In the genomic region with DNA sequence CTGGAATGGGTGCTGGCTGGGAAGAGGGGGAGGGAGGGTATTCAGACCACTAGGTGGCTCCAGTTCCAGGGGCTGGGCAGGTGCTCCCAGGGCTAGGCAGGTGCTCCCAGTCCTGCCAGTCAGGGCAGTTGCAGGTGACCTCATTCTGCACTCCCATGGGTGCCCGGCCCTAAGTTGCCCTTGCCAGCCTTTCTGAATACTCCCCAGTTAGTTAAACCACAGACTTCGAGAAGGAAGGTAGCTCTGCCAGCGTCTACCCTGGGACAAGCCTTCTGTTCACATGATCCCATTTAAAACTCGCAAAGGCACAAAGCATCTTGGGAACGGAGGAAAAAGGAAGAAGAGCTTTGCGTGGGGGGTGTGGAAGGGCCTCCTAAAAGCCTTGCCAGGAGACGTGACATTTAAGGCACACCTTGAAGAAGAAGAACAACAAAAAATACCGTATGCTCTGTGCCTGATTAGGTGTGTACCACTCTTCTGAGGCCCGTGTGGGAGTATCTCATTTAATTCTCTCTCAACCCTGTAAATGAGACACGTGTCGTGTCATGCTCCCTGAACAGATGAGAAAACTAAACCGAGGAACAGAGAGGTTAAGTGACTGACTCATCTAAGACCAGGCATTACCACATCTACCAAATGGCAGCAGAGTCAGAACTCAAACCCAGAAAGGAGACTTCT, we compare ENCODE assay signal across 8 mouse cellular contexts. TPM values are rescaled to one million over a fixed set of nuclear protein-coding genes. Genes with fewer than 3 reads are reported as not detected.
DNase-seq lines count a peak whose midpoint lies in the region; ATAC-seq and TF ChIP-seq lines count a peak whose summit lies in the region.

No protein-coding gene starts in this region.

- ATAC-seq in heart, embryonic 15.5 days (replicated peaks; ENCODE audit: insufficient number of reproducible peaks, insufficient read depth, low FRiP score, low read depth), result no peak
- ATAC-seq in liver, embryonic 14.5 days (ENCODE audit: insufficient read depth), result no peak

- H3K4me2 ChIP-seq in heart, embryonic 15.5 days, result peak overlapping the region; percentile 68
- H3K4me2 ChIP-seq in liver, embryonic 14.5 days (ENCODE audit: low read depth), result peak overlapping the region; percentile 55

- WGBS in heart, embryonic 15.5 days, result 25% methylated on average over 12 of the region's 12 CpGs
- WGBS in liver, embryonic 14.5 days (ENCODE audit: insufficient replicate concordance), result 16% methylated on average over 12 of the region's 12 CpGs

- peaks cover 24% of the 10 kb centered on the region for H3K4me1 ChIP-seq in heart, embryonic 15.5 days (replicated peaks)
- peaks cover 2 to 6% of the 10 kb centered on the region in 2 experiments; a peak in 2 of 4 replicates for H3K4me1 ChIP-seq in liver, embryonic 14.5 days (replicated peaks; ENCODE audit: control insufficient read depth in 2 of 2, insufficient read depth in 2 of 2, low read length in 1 of 2)

- TF ChIP-seq CTCF in liver, embryonic 14.5 days (IDR thresholded peaks at IDR 0.05; ENCODE audit: low read depth), result 0 out of 2 replicates have a peak, but pooled peaks have one; percentile 15

- peaks cover 58% of the 10 kb centered on the region for H3K27me3 ChIP-seq in heart, embryonic 15.5 days
- H3K27me3 ChIP-seq in liver, embryonic 14.5 days (ENCODE audit: control insufficient read depth, insufficient read depth, low read length), result peaks cover 29% of the 10 kb centered on the region

- no peak for TF ChIP-seq EP300 in liver, embryonic 14.5 days (IDR thresholded peaks at IDR 0.05; ENCODE audit: low read depth)

- H3K9ac ChIP-seq in heart, embryonic 15.5 days, result no peak overlapping the region
- no peak overlapping the region for H3K9ac ChIP-seq in liver, embryonic 14.5 days (replicated peaks)

- H3K27ac ChIP-seq in heart, embryonic 15.5 days, result no peak overlapping the region
- no peak overlapping the region for H3K27ac ChIP-seq in liver, embryonic 14.5 days

- peak overlapping the region; percentile 40 for H3K4me3 ChIP-seq in heart, embryonic 15.5 days
- H3K4me3 ChIP-seq in liver, embryonic 14.5 days (ENCODE audit: insufficient read depth in 1 of 2, low read depth in 2 of 2, low read length in 2 of 2), result no peak overlapping the region

- H3K9me3 ChIP-seq in heart, embryonic 15.5 days (replicated peaks), result no peaks in the 10 kb centered on the region
- H3K9me3 ChIP-seq in liver, embryonic 14.5 days (ENCODE audit: control insufficient read depth, low read length), result no peaks in the 10 kb centered on the region

- no peak for DNase-seq in heart, postnatal 14 days
- DNase-seq in right cerebral cortex, adult 2 months (ENCODE audit: low spot score in 2 of 2), result peak; percentile 29 to 48
- no peak for DNase-seq in right cerebral cortex, postnatal 4 days
- no peak for DNase-seq in liver, embryonic 14.5 days (ENCODE audit: low read depth in 3 of 3, low spot score in 3 of 3)
- no peak for DNase-seq in ovary, postnatal 36 days (ENCODE audit: low spot score)
- DNase-seq in lung, postnatal 4 days, result no peak
- no peak for DNase-seq in gastrocnemius, postnatal 10 days

- H3K36me3 ChIP-seq in heart, embryonic 15.5 days, result no peaks in the 10 kb centered on the region
- H3K36me3 ChIP-seq in liver, embryonic 14.5 days (replicated peaks; ENCODE audit: control insufficient read depth, insufficient read depth, low read depth), result no peaks in the 10 kb centered on the region

- intact Hi-C loops in heart, postnatal 14 days (cut with DNase I), result loop anchor here (2.0 kb wide), 1 partner anchor 27 kb away; no protein-coding TSS in a partner anchor

RNA-seq across cellular contexts. Expression of gene Rasal1, which starts 0.7 kb away (rescaled TPM):
- polyA plus RNA-seq in heart, embryonic 15.5 days (2015; fragmentation: Nextera tagmentation; extraction: Ambion mirVana), result 0.25 and 0.55 TPM in 2 replicates
- total RNA-seq in heart, postnatal 14 days (2021), result under 1 TPM in 1 of 2 experiments, not detected in 1; 0.59 TPM
- 0.10 and 0.18 TPM in 2 replicates for polyA plus RNA-seq in liver, embryonic 14.5 days (2012; rRNA removed)
- polyA plus RNA-seq in liver, embryonic 14.5 days (2014; fragmentation: Nextera tagmentation; extraction: Ambion mirVana), result 0.17 TPM in 1 of 2 replicates, not detected in the other
- total RNA-seq in gastrocnemius, postnatal 10 days (2021), result under 1 TPM in 1 of 2 experiments, not detected in 1; 0.23 TPM

RNA-seq across cellular contexts. Expression of gene Cfap73, which starts 13.9 kb away (rescaled TPM):
- 0.15 TPM in 1 of 2 replicates, not detected in the other for polyA plus RNA-seq in heart, embryonic 15.5 days (2015; fragmentation: Nextera tagmentation; extraction: Ambion mirVana)
- not detected for total RNA-seq in heart, postnatal 14 days (2021)
- polyA plus RNA-seq in liver, embryonic 14.5 days (2012; rRNA removed), result not detected in 2 replicates
- polyA plus RNA-seq in liver, embryonic 14.5 days (2014; fragmentation: Nextera tagmentation; extraction: Ambion mirVana), result not detected in 2 replicates
- total RNA-seq in gastrocnemius, postnatal 10 days (2021), result not detected

RNA-seq across cellular contexts. Expression of gene Ddx54, which starts 35.4 kb away (rescaled TPM):
- 23.4 and 32.9 TPM in 2 replicates for polyA plus RNA-seq in heart, embryonic 15.5 days (2015; fragmentation: Nextera tagmentation; extraction: Ambion mirVana)
- total RNA-seq in heart, postnatal 14 days (2021), result 10 to 100 TPM; 20.4 to 22.5 TPM
- polyA plus RNA-seq in liver, embryonic 14.5 days (2012; rRNA removed), result 9.9 and 12.4 TPM in 2 replicates
- polyA plus RNA-seq in liver, embryonic 14.5 days (2014; fragmentation: Nextera tagmentation; extraction: Ambion mirVana), result 9.9 and 10.1 TPM in 2 replicates
- 10 to 100 TPM; 22.4 to 23.9 TPM for total RNA-seq in gastrocnemius, postnatal 10 days (2021)

RNA-seq across cellular contexts. Expression of gene Rita1, which starts 35.6 kb away (rescaled TPM):
- polyA plus RNA-seq in heart, embryonic 15.5 days (2015; fragmentation: Nextera tagmentation; extraction: Ambion mirVana), result 11.0 and 12.7 TPM in 2 replicates
- total RNA-seq in heart, postnatal 14 days (2021), result 10 to 100 TPM; 15.1 to 18.3 TPM
- polyA plus RNA-seq in liver, embryonic 14.5 days (2012; rRNA removed), result 5.2 and 5.9 TPM in 2 replicates
- 2.1 and 2.8 TPM in 2 replicates for polyA plus RNA-seq in liver, embryonic 14.5 days (2014; fragmentation: Nextera tagmentation; extraction: Ambion mirVana)
- 1 to 10 TPM; 4.7 to 6.2 TPM for total RNA-seq in gastrocnemius, postnatal 10 days (2021)

RNA-seq across cellular contexts. Expression of gene Iqcd, which starts 59.1 kb away (rescaled TPM):
- 0.19 and 0.46 TPM in 2 replicates for polyA plus RNA-seq in heart, embryonic 15.5 days (2015; fragmentation: Nextera tagmentation; extraction: Ambion mirVana)
- total RNA-seq in heart, postnatal 14 days (2021), result under 1 TPM in 1 of 2 experiments, not detected in 1; 0.15 TPM
- 0.91 and 2.0 TPM in 2 replicates for polyA plus RNA-seq in liver, embryonic 14.5 days (2012; rRNA removed)
- 1.0 and 1.4 TPM in 2 replicates for polyA plus RNA-seq in liver, embryonic 14.5 days (2014; fragmentation: Nextera tagmentation; extraction: Ambion mirVana)
- under 1 TPM; 0.40 to 0.50 TPM for total RNA-seq in gastrocnemius, postnatal 10 days (2021)

Comparison
In these comparisons a context has a peak if more than half of its experiments do, and no peak if none do; other contexts are left out.
1. DNase-seq: peak in right cerebral cortex, adult 2 months (2 of 2); none in heart, postnatal 14 days (0 of 2), right cerebral cortex, postnatal 4 days (single experiment), liver, embryonic 14.5 days (0 of 3), ovary, postnatal 36 days (single experiment), lung, postnatal 4 days (0 of 2) and gastrocnemius, postnatal 10 days (single experiment).